Mouse (Mus musculus) ES-CJ7 (cell line): ENCODE data around the gene Tmem210.
"Not testable (repeated sequence)": the region's sequence is repeated elsewhere in the genome, so short reads cannot be mapped to it uniquely, and the experiment has no call there.

Experiments
- DNase-seq: peaks from one replicate; pipeline ENCODE4 v3.0.0; 2011; ENCODE audit warnings: low read depth, low spot score

Tmem210 gene

DNA sequence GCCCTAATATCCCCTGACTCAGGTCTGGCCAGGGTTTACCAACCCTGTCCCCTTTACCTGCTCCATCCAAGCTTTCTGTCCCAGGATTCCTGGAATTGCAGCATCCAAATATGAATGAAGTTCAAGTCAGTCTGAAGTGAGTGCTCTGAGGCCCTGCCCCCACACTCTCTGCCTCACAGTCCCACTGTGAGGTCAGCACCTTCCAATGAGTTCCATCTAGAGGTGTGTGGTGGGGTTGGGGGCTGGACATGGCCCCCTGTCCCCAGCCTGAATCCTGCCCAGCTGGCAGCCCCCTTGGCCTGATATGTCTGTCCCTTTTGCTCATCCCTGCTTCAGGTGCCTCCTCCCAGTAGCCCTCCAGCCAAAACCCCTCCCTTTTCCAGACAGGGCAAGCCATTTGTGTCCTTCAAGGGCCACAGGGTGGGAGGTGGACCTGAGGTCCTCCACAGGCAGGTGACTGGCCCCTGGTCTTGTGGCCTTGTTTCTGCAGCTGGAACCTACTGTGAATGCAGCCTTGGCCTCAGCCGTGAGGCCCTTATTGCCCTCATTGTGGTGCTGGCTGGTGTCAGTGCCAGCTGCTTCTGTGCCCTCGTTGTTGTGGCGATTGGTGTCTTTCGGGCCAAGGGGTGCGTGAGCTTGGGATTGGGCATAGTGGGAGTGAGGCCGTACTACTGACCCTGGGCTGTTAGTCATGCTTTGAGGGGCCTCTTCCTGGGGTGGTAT, at the start of gene Tmem210:
Gene Tmem210, plus strand, starts transcription at position 219 of the 723 bp plus-strand sequence.
- no peak for DNase-seq

DNA sequence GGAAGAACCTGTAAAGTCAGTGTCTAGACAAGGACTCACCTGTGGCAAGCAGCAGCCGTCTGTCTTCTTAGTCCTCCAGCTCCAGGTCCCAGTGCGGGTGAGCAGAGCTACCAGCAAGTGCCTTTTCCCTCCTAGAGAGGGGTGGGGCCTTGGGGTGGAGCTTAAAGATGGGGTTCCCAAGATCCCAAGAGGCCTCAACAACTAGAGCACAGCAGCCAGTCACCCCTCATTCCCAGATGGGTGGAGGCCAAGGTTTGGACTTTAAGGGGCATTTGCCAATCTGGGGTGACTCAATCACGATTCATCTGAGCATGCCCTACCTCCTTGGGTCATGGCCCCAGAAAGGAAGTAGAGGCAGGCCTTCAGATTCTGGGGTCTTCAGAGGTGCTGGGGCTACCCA, 48.2 kb upstream of the Tmem210 start:
- no peak for DNase-seq

DNA sequence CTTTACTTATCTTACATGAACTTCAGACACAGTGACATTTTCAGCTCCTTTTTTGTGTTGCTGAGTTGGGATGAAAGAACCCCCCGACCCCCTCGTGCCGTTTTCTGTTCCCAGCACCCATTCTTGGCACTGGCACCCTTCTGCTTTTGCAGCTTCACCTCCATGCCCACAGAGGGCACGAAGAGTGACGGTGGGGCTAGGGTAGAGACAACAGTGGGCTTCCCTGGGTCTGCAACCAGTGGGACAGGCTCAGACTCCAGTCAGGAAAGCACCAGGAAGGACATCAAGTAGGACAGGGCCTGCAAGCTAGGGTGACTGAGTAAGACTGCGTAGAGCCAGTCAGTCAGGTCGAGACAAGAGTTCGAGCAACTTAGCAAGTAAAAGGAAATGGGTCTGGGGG, 47.6 kb upstream of the Tmem210 start:
- DNase-seq: no peak

DNA sequence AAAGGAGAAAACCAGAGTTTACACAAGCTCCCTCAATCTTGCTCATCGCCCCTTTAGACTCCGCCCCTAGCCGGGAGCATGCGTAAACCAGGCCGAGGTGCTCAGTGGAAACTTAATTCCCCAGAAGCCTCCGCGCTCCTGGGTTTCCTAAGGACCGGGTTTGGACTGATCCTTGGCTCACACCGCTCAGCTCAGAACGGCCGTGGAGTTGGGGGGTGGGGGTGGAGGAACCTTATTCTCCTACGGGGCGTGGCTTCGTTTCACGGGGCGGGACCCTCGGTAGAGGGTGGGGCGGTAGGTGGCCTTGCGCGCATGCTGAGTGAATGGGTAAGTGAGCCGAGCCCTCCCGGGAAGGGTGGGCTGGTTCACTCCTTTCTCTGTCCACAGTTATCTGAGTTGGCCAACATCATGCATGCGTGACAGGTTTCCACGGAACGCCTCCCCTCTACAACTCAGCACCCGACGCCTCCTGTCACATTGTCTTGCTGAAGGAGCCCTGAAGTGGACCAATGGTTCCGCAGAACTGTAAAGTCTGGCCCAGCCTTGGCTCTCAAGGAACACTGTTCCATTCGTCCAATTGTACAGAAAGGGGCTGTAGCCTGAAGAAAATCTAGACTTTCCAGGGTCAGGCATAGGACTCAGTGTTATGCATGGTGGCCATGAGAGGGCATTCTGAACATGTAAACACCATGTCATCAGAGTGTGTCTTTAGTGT, 47.1 kb upstream of the Tmem210 start:
- peak; percentile 97 for DNase-seq

DNA sequence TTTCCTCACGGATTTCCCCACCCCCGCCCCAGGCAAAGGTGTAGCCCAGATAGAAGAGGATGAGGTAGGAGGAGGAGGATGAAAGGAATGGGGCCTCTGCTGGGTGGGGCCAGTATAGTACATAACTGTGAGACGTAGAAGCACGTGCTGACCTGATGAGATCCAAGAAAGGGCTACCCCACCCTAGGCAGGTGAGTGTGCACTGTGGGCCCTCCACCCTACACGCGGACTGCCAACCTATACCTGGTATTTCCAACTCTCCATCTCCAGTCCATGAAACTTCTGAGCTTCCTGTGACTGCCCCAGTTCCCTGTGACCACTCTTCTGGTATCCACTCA, 46.5 kb upstream of the Tmem210 start:
- peak; percentile 47 for DNase-seq

DNA sequence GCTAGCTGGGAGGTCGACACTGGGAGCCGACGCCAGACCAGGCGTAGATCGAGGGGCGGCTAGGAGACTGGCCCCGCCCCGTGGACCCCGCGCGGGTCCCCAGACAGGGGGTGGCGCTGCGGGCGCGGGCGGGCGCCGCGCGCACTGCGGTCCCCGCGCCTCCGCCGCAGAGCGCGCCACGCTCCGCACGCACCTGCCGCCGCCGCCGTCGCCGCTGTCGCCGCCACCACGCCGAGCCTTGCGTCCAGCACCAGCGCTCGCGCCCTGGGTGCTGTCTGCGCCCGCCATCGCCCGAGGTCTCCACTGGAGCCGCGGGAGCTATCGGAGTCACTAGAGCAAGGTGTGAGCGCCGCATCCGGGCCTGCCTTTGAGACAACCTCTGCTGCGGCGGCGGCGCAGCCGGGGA, 45.8 kb upstream of the Tmem210 start, which contains the start of the genes Rnf208 and Cysrt1:
Gene Rnf208, plus strand, starts transcription at position 155 of the 406 bp plus-strand sequence.
Gene Cysrt1, minus strand, starts transcription at position 352 of the 406 bp plus-strand sequence.
- no peak for DNase-seq

DNA sequence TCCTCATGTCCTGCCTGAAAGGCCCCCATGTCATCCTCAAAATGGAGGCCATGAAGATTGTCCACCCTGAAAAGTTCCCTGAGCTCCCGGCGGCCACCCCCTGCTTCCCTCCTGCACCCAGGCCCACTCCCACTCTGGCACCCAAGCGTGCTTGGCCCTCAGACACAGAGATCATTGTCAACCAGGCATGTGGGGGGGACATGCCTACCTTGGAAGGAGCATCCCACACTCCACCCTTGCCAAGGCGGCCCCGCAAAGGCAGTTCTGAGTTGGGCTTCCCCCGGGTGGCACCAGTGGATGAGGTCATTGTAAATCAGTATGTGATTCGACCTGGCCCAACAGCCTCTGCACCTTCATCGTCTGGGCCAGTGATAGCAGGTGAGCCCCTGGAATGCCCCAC, 44.6 kb upstream of the Tmem210 start:
- DNase-seq: no peak

DNA sequence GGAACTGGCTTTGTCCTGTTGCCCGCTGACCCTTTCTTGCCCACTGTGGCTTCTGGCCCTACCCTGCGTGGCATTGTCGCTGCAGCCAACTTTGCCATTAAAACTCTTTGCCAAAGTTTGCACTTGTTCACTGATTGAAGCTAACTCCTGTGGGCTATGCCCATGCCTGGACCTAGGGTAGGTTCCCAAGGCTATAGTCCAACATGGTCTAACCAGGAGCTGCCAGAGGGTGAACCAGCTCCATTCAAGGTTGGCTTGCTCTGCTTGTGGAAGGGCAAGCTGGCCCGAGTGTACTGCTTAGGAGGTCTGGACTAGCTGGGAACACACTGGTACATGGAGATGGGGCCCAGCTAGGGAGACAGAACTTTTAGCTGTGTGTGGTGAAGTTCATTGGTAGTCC, 43.8 kb upstream of the Tmem210 start:
- no peak for DNase-seq

DNA sequence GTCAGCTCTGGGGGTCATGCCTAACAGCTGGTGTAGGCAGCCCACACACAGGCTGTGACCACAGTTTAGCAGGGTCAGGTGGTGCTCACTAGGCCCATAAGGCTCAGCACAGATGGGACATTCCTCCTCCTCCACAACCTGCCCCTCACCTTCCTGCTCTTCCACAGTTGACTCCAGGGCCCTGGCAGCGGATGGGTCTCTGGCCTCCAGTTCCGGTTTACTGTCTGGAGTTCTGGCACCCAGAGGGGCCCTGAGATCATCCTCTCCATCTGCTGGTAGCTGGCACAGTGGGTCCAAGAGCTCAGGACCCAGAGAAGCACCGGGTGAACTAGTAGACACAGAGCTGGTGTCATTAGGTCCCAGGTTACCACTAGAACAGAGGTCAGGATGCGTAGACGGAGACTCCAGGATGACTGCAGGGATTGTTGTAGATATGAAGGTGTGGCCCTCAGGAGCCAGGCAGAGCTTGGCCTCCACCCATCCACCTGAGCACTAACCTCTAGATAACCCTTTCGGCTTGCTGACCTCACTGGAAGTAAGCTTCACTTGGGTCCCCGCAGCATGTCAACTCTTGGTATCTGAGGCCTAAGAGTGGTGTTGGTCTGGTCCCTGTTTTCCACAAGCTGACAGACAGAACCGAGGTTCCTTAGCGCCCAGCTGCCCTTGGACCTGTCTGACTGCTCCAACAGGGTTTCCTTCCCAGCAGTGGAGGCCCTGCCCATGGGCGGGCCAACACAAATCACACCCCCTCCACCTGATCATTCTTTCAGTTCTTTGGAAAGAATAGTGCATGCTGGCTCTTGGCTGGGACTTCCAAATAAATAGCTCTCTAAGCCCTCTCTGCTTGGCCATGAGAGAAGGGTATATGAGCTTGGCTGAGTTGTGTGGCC, 41.5 kb upstream of the Tmem210 start, which contains the start of gene AL732309.1:
Gene AL732309.1, minus strand, starts transcription at position 681 of the 890 bp plus-strand sequence.
- no peak for DNase-seq

DNA sequence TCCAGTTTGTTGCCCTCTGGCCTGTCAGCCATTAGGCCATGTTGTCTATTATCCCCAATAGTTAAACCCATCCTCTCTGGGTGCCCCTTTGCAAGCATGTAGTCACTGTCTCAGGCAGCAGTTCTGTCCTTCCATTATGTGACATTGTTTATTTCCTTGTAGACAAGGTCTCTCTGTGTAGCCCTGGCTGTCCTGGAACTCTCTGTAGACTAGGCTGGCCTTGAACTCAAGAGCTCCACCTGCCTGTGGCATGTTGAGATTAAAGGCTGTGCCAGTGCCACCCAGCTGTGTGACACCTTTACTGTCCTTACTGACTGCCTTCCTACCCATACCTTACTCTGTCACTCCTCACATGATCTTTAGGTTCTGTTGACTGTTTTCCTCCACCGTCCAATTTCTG, 35.6 kb upstream of the Tmem210 start:
- peak; percentile 44 for DNase-seq

DNA sequence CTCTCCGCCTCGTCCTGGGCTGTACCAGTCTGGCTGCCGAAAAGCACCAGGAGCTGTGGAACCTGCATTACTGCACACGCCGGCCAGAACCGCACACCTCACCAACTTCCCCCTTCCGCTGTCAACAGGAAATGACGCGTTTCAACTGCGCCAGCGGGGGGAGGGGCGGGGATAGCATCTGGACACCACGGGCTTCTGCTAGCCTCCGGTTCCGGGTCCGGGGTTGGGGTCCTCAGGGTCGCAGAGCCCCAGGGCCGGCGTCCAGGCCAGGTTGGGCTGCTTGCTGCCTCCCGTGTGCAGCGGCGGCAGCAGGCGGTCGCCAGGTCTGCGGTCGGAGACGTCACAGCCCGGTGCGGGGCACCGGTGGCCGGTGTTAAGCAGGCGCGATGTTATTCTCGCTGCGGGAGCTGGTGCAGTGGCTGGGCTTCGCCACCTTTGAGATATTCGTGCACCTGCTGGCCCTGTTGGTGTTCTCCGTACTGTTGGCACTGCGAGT, 32.6 kb upstream of the Tmem210 start, which contains the start of gene Tmem203:
Gene Tmem203, plus strand, starts transcription at position 156 of the 496 bp plus-strand sequence.
- DNase-seq: peak; percentile 91

DNA sequence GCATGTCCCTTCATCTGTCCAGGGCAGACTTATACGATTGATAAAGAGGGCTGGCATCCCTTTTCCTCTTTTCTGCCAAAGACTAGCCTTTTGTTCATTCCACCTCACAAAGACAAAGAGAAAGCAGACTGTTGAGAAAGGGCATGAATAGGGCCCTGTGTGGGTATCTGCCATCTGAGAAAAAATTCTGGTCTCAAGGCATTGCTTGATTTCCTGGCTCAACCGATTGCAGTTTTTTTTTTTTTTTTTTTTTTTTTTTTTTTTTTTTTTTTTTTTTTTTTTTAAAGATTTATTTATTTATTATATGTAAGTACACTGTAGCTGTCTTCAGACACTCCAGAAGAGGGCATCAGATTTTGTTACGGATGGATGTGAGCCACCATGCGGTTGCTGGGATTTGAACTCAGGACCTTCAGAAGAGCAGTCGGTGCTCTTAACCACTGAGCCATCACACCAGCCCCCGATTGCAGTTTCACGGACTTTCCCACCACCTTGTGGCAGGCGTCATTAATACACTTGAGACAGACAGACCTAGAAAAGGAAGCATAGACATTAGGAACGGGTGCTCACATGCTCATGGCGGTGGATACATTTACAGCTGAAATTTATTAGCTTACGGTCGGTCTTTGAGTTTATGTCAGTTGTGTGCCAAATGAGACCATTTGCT, 31.4 kb upstream of the Tmem210 start:
- DNase-seq: peak; percentile 84

DNA sequence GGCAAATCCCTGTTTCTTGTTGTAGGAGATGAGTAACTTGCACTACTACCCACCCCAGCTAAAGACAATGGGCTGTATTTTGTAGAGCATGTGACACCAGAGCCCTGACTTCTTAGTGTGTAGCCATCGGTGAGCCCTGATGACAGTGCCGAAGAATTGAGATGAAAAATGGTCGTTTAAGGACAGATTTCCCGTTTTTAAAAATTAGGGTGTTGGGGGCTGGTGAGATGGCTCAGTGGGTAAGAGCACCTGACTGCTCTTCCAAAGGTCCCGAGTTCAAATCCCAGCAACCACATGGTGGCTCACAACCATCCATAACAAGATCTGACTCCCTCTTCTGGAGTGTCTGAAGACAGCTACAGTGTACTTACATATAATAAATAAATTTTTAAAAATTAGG, 30.7 kb upstream of the Tmem210 start:
- DNase-seq: not testable (repeated sequence)

DNA sequence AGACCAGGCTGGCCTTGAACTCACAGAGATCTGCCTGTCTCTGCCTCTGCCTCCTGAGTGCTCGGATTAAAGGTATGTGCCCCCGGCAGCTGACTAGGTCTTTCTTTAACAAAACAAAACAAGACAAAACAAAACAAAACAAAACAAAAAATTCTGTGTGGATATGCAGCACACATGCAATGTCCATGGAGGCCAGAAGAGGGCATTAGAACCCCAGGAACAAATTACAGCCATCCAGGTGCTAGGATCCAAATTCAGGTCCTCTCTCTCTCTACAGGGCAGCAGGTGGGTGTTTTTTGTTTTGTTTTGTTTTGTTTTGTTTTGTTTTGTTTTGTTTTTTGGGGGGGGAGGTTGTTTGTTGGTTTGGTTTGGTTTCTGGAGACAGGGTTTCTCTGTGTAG, 29.1 kb upstream of the Tmem210 start:
- peak; percentile 67 for DNase-seq

DNA sequence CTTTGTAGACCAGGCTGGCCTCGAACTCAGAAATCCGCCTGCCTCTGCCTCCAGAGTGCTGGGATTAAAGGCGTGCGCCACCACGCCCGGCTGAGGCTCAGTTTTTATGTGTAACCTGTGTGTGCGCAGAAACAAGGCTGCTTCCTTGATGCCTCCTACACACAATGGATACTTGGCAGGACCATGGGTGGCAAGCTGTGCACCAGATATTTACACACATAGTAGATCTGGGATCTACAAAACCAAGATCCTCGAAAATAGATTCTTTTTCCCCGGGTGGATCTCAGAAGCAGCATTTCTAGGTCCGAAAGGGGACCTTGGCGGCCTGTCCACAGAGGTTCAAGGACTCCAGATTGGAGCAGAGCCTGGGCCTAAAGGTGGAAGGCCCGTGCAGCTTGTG, 26.1 kb upstream of the Tmem210 start:
- peak; percentile 45 for DNase-seq

DNA sequence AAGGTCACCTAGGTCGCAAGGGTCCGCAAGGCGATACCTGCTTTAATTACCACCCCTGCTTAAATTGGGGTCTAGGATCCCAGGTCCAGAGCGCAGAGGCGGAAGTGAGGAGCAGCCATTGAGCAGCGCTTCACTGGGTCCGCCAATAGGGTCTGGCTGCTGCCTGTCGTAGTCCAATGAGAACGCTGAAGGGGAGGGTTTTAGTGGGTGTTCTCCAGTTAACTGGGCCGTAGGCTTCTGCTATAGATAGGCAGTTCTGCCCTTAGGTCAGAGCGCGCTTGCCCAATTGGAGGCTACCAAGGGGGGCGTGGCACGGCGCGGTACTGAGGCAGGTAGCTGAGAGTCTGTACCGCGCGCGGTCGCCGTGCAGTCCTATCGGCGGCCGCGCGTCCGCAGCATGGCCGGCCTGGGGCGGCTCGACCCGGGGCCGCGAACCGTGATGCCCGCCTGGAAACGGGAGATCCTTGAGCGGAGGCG, 25.6 kb upstream of the Tmem210 start, which contains the start of gene Tprn:
Gene Tprn, plus strand, starts transcription at position 328 of the 477 bp plus-strand sequence.
- DNase-seq: peak; percentile 99

DNA sequence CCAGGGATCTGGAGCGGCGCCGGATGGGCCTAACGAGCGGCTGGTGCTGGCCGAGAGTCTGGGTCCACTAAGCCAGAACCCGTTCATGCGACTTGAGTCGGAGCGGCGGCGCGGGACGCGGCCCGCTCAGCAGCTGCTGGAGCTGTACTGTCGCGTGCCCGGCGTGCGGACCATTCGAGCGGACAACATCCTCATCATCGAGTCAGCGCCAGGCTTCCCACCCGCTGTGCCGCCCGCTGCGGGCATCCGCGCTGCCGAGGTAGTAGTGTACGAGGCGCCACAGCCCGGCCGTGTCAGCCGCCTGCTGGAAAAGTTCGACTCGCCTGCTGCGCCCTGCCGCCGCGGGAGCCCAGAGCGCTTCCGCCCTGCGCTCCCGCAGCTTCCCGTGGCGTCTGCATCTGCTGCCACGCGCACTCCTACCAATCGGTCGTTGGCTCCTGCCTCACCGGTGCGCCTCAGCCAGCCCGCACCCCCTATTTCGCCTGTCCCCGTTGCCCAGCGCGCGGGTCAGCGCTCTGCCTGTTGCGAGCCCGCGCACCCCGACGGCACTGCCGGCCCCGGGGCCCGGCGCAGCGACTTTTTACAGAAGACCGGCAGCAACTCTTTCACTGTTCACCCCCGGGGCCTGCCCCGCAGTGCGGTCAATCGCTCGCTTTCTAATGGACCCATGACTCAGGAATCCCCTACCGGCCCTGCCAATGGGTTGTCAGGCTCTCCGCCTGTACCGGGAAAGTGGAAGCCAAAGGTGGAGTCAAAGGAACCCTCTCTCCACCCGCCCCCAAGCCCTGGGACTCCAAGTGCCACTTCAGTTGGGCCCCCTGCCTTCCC, 24.9 kb upstream of the Tmem210 start:
- DNase-seq: peak; percentile 55

DNA sequence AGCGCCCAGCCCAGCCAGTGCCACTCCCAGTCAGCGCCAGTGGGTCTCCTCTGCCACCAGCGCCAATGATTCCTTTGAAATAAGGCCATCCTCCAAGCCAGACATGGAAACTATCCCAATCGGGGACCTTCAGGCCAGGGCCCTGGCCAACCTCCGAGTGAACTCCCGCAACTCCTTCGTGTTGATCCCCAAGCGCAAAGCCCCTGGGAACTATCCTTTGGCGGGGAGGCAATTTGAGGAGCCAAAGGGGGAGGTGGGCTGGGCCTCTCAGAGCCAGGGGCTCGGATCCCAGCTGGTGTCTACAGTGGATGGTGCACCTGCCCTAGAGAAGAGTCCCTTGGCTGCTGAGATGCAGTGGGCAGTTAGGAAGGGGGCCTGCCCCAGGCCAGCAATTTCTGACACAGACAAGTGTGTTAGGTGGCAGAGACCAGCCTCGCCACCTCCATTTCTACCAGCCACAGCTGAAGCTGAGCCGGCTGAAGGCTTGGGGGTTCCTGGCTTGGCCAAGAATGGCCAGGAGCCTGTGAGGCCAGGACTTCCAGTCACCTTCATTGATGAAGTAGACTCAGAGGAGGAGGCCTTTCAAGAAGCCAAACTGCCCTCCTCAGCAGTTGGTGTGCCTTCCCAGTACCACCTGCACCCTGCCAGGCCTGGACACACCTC, 24.2 kb upstream of the Tmem210 start:
- no peak for DNase-seq

DNA sequence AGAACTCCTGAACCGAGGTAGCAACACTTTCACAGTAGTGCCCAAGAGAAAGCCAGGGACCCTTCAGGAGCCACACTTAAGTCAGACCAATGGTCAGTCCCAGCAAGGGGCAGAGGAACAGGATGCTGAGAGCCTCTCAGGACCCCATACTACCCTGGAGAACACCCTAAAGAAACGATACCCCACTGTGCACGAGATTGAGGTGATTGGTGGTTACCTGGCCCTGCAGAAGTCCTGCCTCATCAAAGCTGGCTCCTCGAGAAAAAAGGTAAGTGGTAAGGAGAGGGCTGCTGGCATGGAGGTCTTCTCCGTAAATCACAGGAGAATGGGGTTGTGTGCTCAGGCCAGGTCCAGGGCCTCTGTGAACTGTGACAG, 23.7 kb upstream of the Tmem210 start:
- no peak for DNase-seq

DNA sequence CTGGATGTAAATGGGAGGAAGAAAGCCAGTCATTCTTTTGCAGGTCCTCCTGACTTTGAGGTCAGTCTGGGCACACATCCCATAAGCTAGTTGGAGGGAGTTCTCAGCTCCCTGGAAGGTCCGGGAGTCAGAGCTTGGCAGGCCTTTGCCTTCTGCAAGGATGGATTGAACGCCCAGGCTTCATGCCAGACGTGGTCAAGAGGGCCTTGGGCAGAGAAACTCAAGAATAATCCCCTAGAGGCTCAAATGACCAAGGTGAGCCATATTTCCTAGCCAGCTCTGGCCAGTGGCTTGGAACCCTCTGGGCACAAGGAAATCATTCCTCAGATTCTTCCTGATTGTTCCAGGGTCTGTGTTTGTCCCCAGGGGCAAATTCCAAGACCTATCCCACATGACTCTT, 23.1 kb upstream of the Tmem210 start:
- DNase-seq: no peak
